Mouse (Mus musculus) kidney, embryonic 16.5 days (tissue): ENCODE measurements around the gene Krtap6-1. TPM values are rescaled to one million over a fixed set of nuclear protein-coding genes. Genes with fewer than 3 reads are reported as not detected.
"Not testable (repeated sequence)": the region's sequence is repeated elsewhere in the genome, so short reads cannot be mapped to it uniquely, and the experiment has no call there.

Experiments used
- ATAC-seq: fragments of 200-750 bp; cut with Nextera tagmentation; 2 replicates; pipeline ENCODE4 v1.8.0; 2017; ENCODE audit warnings: moderate TSS enrichment; ENCODE audit not compliant: low FRiP score, low TSS enrichment
- H3K27ac ChIP-seq: fragments of 300-500 bp; sonication (generic); 2 replicates; pipeline ENCODE4 v1.5.1; 2014; ENCODE audit warnings: low read length
- H3K27me3 ChIP-seq: fragments of 300-500 bp; sonication (generic); 2 replicates; pipeline ENCODE4 v1.6.1; 2014; ENCODE audit warnings: low read length, control low read depth, mixed read lengths; ENCODE audit not compliant: insufficient read depth
- H3K36me3 ChIP-seq: fragments of 300-500 bp; sonication (generic); 2 replicates; pipeline ENCODE4 v1.6.1; 2014; ENCODE audit warnings: low read length, control low read depth, mixed read lengths; ENCODE audit not compliant: insufficient read depth
- H3K4me1 ChIP-seq: fragments of 300-500 bp; sonication (generic); 2 replicates; pipeline ENCODE4 v1.6.1; 2014; ENCODE audit warnings: low read length, control low read depth, mixed read lengths; ENCODE audit not compliant: insufficient read depth
- H3K4me2 ChIP-seq: fragments of 300-500 bp; sonication (generic); replicated peaks from 2 replicates; pipeline ENCODE4 v1.6.1; 2014; ENCODE audit warnings: low read depth, low read length
- H3K4me3 ChIP-seq: fragments of 300-500 bp; sonication (generic); 2 replicates; pipeline ENCODE4 v1.5.1; 2014; ENCODE audit warnings: mild to moderate bottlenecking, low read length
- H3K9ac ChIP-seq: fragments of 300-500 bp; sonication (generic); replicated peaks from 2 replicates; pipeline ENCODE4 v1.6.1; 2014; ENCODE audit warnings: low read length
- H3K9me3 ChIP-seq: fragments of 300-500 bp; sonication (generic); 2 replicates; pipeline ENCODE4 v1.6.1; 2016; ENCODE audit warnings: low read length, control low read depth
- WGBS: fragments of 180-500 bp; shearing (Covaris S2); extraction: QIAGEN DNeasy Blood & Tissue Kit; methylation state at CpG from one replicate; pipeline ENCODE4 v1.1.7; 2014; 5-methylcytosine and 5-hydroxymethylcytosine counted together
- polyA plus RNA-seq: library from polyadenylated mRNA; unstranded; fragments of >200 nt; fragmentation: Nextera tagmentation; extraction: Ambion mirVana; gene quantifications from 2 replicates; pipeline ENCODE4 v1.2.1, GENCODE M21; 2015

Krtap6-1 gene
- polyA plus RNA-seq = not detected in 2 replicates

- H3K9me3 ChIP-seq, ATAC-seq, H3K4me3 ChIP-seq, H3K4me1 ChIP-seq, H3K9ac ChIP-seq, H3K27me3 ChIP-seq, H3K27ac ChIP-seq, H3K36me3 ChIP-seq, H3K4me2 ChIP-seq: not testable (repeated sequence)
- 92% methylated on average over 3 of the region's 3 CpGs for WGBS
Measured at GRCm38 (mm10) chr16:89031399-89031798, at the start of gene Krtap6-1. TSS of gene Krtap6-1 (plus strand) at chr16:89031699.

GRCm38 (mm10) chr16:89010659-89011058 is 20.8 kb upstream of the Krtap6-1 start, which contains the start of gene Krtap22-2:
TSS of gene Krtap22-2 (minus strand) at chr16:89010759.
- 83% methylated on average over 5 of the region's 5 CpGs for WGBS
- no peak within 1 kb of the TSS for H3K27ac ChIP-seq
- no peaks in the 10 kb centered on the region for H3K9me3 ChIP-seq

DNA sequence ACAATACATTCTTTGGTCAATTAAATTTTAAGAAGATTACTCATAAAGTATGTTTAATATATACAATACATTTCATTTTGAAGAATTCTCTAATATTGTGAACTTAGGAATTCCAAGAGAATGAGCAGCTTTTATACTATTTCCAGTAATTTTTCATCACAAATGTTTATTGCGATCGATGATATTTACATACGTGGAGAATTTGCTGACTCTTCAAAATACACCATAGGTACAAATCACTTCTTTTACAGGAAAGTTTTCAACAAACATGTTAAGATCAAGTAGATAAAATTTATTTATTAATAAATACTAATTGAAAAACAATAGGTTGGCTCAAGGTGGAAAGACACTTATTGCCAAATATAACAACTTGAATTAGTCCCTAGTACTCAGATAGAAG is 17.5 kb upstream of the Krtap6-1 start:
- Histone ChIP-seq H3K4me3 (no peak overlapping the region), H3K27ac (no peak overlapping the region), H3K9ac (no peak overlapping the region), H3K4me1 (no peaks in the 10 kb centered on the region), H3K9me3 (no peaks in the 10 kb centered on the region), H3K27me3 (no peaks in the 10 kb centered on the region), H3K36me3 (no peaks in the 10 kb centered on the region), H3K4me2 (no peak overlapping the region)
- no peak for ATAC-seq
- 98% methylated on average over 3 of the region's 3 CpGs for WGBS

More at GRCm38 (mm10) chr16:89010659-89011058, 20.8 kb upstream of the Krtap6-1 start, which contains the start of gene Krtap22-2:
- no peak within 1 kb of the TSS for H3K4me2 ChIP-seq
- H3K27me3 ChIP-seq = no peaks in the 10 kb centered on the region
- no peak within 1 kb of the TSS for H3K4me3 ChIP-seq
- no peak for ATAC-seq
- H3K9ac ChIP-seq = no peak within 1 kb of the TSS
- no peaks in the 10 kb centered on the region for H3K36me3 ChIP-seq
- H3K4me1 ChIP-seq = no peaks in the 10 kb centered on the region

DNA sequence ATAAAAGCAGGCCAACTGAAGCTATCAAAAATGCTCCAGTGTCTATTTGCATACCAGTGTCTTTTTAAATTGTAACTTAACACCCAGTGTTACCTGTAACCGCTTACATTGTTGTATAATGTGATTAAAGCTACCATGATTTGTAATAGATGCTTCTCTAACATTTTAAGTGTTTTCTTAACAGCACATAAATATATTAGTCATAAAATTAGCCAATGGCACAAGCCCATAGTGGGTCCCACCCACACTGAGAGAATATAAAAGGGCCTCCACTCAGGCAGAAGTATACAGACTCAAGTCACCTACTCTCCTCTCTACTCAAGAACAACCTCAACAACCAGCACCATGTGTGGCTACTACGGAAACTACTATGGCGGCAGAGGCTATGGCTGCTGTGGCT is 16.5 kb upstream of the Krtap6-1 start, which contains the start of gene Gm10229:
Gene Gm10229 (plus strand): TSS at position 301 of the 400 bp plus-strand sequence.
- H3K36me3 ChIP-seq, H3K4me2 ChIP-seq, H3K27ac ChIP-seq, ATAC-seq, H3K4me1 ChIP-seq, H3K9me3 ChIP-seq, H3K27me3 ChIP-seq, H3K9ac ChIP-seq, H3K4me3 ChIP-seq: not testable (repeated sequence)
- 89% methylated on average over 1 of the region's 3 CpGs for WGBS

- H3K4me2 ChIP-seq, ATAC-seq, H3K27me3 ChIP-seq, H3K27ac ChIP-seq, H3K4me3 ChIP-seq, H3K9me3 ChIP-seq, H3K36me3 ChIP-seq, H3K4me1 ChIP-seq, H3K9ac ChIP-seq: not testable (repeated sequence)
- 93% methylated on average over 2 of the region's 4 CpGs for WGBS
Measured at GRCm38 (mm10) chr16:89041372-89041771, 9.9 kb downstream of the Krtap6-1 start, which contains the start of gene Gm10228. TSS of gene Gm10228 (minus strand) at chr16:89041472.

DNA sequence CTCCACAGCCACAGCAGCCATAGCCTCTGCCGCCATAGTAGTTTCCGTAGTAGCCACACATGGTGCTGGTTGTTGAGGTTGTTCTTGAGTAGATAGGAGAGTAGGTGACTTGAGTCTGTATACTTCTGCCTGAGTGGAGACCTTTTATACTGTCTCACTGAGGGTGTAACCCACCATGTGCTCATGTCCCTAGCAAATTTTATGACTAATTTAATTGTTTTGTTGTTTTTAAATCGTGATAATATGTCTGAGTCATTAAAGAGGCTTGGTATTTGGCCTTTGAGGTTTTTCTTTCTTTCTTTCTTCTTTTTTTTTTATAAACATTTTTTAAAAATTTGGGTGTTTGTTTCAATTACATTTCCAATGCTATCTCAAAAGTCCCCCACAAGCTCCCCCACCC is 16.3 kb downstream of the Krtap6-1 start, which contains the start of gene Krtap6-5:
Gene Krtap6-5 (minus strand): TSS at position 101 of the 400 bp plus-strand sequence.
- Histone ChIP-seq H3K27ac (no peak within 1 kb of the TSS), H3K4me3 (no peak within 1 kb of the TSS), H3K27me3 (no peaks in the 10 kb centered on the region), H3K4me1 (no peaks in the 10 kb centered on the region), H3K9me3 (no peaks in the 10 kb centered on the region), H3K9ac (no peak within 1 kb of the TSS), H3K4me2 (no peak within 1 kb of the TSS), H3K36me3 (no peaks in the 10 kb centered on the region)
- no peak for ATAC-seq
- 79% methylated on average over 3 of the region's 3 CpGs for WGBS

DNA sequence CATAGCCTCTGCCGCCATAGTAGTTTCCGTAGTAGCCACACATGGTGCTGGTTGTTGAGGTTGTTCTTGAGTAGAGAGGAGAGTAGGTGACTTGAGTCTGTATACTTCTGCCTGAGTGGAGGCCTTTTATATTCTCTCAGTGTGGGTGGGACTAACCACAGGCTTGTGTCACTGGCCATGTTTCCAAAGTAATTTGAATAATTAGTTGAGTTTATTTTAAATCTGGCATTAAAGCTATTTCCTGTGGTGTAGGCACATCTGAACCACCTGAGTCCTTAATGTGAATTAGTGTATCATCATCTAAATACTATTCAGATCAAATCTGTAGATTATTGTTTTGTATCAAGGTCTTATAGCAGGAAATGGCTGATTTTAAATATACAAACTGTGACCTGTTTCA is 32.4 kb downstream of the Krtap6-1 start, which contains the start of gene 1110025L11Rik:
Gene 1110025L11Rik (minus strand): TSS at position 101 of the 400 bp plus-strand sequence.
- not testable (repeated sequence) for H3K4me3 ChIP-seq, H3K9ac ChIP-seq, H3K4me1 ChIP-seq, H3K9me3 ChIP-seq, H3K4me2 ChIP-seq, ATAC-seq, H3K27me3 ChIP-seq, H3K36me3 ChIP-seq, H3K27ac ChIP-seq
- no CpG with 5 or more reads among the region's 2 CpGs for WGBS

- H3K4me1 ChIP-seq, H3K4me3 ChIP-seq, H3K4me2 ChIP-seq, H3K36me3 ChIP-seq, H3K9ac ChIP-seq, H3K27ac ChIP-seq, H3K27me3 ChIP-seq, ATAC-seq, H3K9me3 ChIP-seq: not testable (repeated sequence)
- WGBS = 54% methylated on average over 2 of the region's 2 CpGs
Measured at GRCm38 (mm10) chr16:89071041-89071440, 39.5 kb downstream of the Krtap6-1 start.

Other genes starting within 250 kb of the Krtap6-1 start
- not detected in 2 replicates for gene Gm20741, start 219.5 kb upstream of the Krtap6-1 start, polyA plus RNA-seq
- gene Krtap15, start 211.5 kb upstream of the Krtap6-1 start, polyA plus RNA-seq = not detected in 2 replicates
- not detected in 2 replicates for gene Krtap14, start 205.6 kb upstream of the Krtap6-1 start, polyA plus RNA-seq
- gene Krtap19-1, start 162.3 kb upstream of the Krtap6-1 start, polyA plus RNA-seq = not detected in 2 replicates
- gene Krtap19-2, start 157.4 kb upstream of the Krtap6-1 start, polyA plus RNA-seq = not detected in 2 replicates
- gene Krtap19-3, start 153.7 kb upstream of the Krtap6-1 start, polyA plus RNA-seq = not detected in 2 replicates
- not detected in 2 replicates for gene Krtap19-4, start 146.6 kb upstream of the Krtap6-1 start, polyA plus RNA-seq
- gene Krtap19-5, start 135.2 kb upstream of the Krtap6-1 start, polyA plus RNA-seq = not detected in 2 replicates
- gene Krtap19-9b, start 99.4 kb upstream of the Krtap6-1 start, polyA plus RNA-seq = not detected in 2 replicates
- gene Krtap16-3, start 68.8 kb upstream of the Krtap6-1 start, polyA plus RNA-seq = not detected in 2 replicates
- not detected in 2 replicates for gene Krtap22-2, start 20.9 kb upstream of the Krtap6-1 start, polyA plus RNA-seq
- gene Gm10229, start 16.4 kb upstream of the Krtap6-1 start, polyA plus RNA-seq = not detected in 2 replicates
- gene Gm10228, start 9.8 kb downstream of the Krtap6-1 start, polyA plus RNA-seq = not detected in 2 replicates
- gene Krtap6-5, start 16.2 kb downstream of the Krtap6-1 start, polyA plus RNA-seq = not detected in 2 replicates
- not detected in 2 replicates for gene 1110025L11Rik, start 32.3 kb downstream of the Krtap6-1 start, polyA plus RNA-seq
- not detected in 2 replicates for gene Krtap6-3, start 52.3 kb downstream of the Krtap6-1 start, polyA plus RNA-seq
- not detected in 2 replicates for gene Gm6358, start 109.2 kb downstream of the Krtap6-1 start, polyA plus RNA-seq
- gene Gm10061, start 119.4 kb downstream of the Krtap6-1 start, polyA plus RNA-seq = not detected in 2 replicates
- gene Gm9789, start 126.3 kb downstream of the Krtap6-1 start, polyA plus RNA-seq = not detected in 2 replicates
- not detected in 2 replicates for gene Gm7735, start 137.8 kb downstream of the Krtap6-1 start, polyA plus RNA-seq
- not detected in 2 replicates for gene 1110057P08Rik, start 143.0 kb downstream of the Krtap6-1 start, polyA plus RNA-seq
- gene Krtap20-2, start 174.2 kb downstream of the Krtap6-1 start, polyA plus RNA-seq = not detected in 2 replicates